Mouse (Mus musculus) heart, postnatal 36 days (tissue): ENCODE measurements around the gene Clptm1l. TPM values are rescaled to one million over a fixed set of nuclear protein-coding genes. Genes with fewer than 3 reads are reported as not detected.

Experiments used
- DNase-seq, 2 experiments: peaks; one replicate each; pipeline ENCODE4 v3.0.0; 2021 to 2022
- intact Hi-C: fragments of 180-260 bp; cut with DNase I; formaldehyde crosslinking; loops from one replicate; pipeline ENCODE4 v1.15.1; 2025
- total RNA-seq, 2 experiments: library from RNA; stranded (reverse); gene quantifications; 2 replicates each; pipeline ENCODE4 v1.2.3; 2021

Clptm1l gene
- total RNA-seq, 2 experiments from 2014 or later, result 56.7 to 65.2 TPM

- no peak for DNase-seq
- intact Hi-C loops, result no loop called here
These were observed 51.2 kb downstream of the Clptm1l start for GRCm38 (mm10) chr13:73654976-73655375.

- intact Hi-C loops, result no loop called here
- no peak for DNase-seq
These were observed 55.1 kb downstream of the Clptm1l start for GRCm38 (mm10) chr13:73658953-73659352.

GRCm38 (mm10) chr13:73660163-73660695 is 56.4 kb downstream of the Clptm1l start:
- DNase-seq, result no peak
- intact Hi-C loops, result no loop called here

Other genes starting within 250 kb of the Clptm1l start
- gene Lpcat1, start 136.8 kb upstream of the Clptm1l start, total RNA-seq, result 1 to 10 TPM; 7.0 to 9.4 TPM
- gene Slc6a3, start 67.3 kb upstream of the Clptm1l start, total RNA-seq, result not detected
- not detected for gene Tert, start 22.9 kb downstream of the Clptm1l start, total RNA-seq
- gene Slc6a18, start 74.0 kb downstream of the Clptm1l start, total RNA-seq, result not detected
- gene Slc6a19, start 100.9 kb downstream of the Clptm1l start, total RNA-seq, result not detected
- 100 to 1,000 TPM; 163 to 167 TPM for gene Slc12a7, start 129.1 kb downstream of the Clptm1l start, total RNA-seq
- under 1 TPM; 0.70 to 0.78 TPM for gene Nkd2, start 243.6 kb downstream of the Clptm1l start, total RNA-seq